In the genomic region with DNA sequence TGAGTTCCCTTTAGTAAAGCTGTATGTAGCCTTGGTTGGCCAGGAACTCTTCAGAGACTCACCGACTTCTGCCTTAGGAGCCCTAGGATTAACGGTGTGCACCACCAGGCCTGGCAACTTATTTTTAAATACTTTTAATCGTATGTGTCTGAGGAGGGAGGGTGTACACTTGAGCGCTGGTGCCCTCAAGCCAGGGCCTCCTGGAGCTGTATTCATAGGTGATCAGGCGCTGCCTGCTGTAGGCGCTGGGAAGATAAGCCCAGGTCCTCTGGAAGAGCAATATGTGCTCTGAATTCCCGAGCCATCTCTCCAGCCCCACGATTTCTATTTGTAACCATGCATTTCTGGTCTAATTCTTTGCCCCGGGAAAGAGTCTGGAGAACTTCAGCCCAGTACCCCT, we compare ENCODE assay signal across 12 mouse cellular contexts. TPM values are rescaled to one million over a fixed set of nuclear protein-coding genes. Genes with fewer than 3 reads are reported as not detected.
DNase-seq lines count a peak whose midpoint lies in the region; ATAC-seq lines count a peak whose summit lies in the region.
"Had no signal": no experiment of that assay in that cellular context is flagged by ENCODE, and none has a peak within 500 bp of the region (broad histone marks: within the 10 kb centered on the region; RNA-seq: fewer than 3 reads in every experiment).

No protein-coding gene starts in this region.

- ATAC-seq in forebrain, embryonic 12.5 days (ENCODE audit: low FRiP score) = no peak
- no peak for ATAC-seq in forebrain, embryonic 13.5 days
- no peak for ATAC-seq in kidney, embryonic 14.5 days (ENCODE audit: low FRiP score, low TSS enrichment)
- ATAC-seq in erythroblast, adult 5-6 weeks (replicated peaks; ENCODE audit: low FRiP score, poor library complexity, severe bottlenecking) = peak; percentile 68
- ATAC-seq in liver, embryonic 16.5 days (ENCODE audit: low read depth) = peak; percentile 60
- ATAC-seq: Patski had no signal

- 0 out of 2 replicates have a peak overlapping the region, but pooled peaks have one; percentile 8 for H3K27ac ChIP-seq in forebrain, embryonic 12.5 days
- H3K27ac ChIP-seq in forebrain, embryonic 13.5 days = no peak overlapping the region
- H3K27ac ChIP-seq in kidney, embryonic 14.5 days (ENCODE audit: low read depth, low read length) = peak overlapping the region; percentile 56; the same call in 1 of the 2 replicates
- H3K27ac ChIP-seq in liver, embryonic 16.5 days (ENCODE audit: low read length) = peak overlapping the region; percentile 68

- no peak overlapping the region for H3K9ac ChIP-seq in forebrain, embryonic 12.5 days
- no peak overlapping the region for H3K9ac ChIP-seq in forebrain, embryonic 13.5 days
- no peak overlapping the region for H3K9ac ChIP-seq in kidney, embryonic 14.5 days (ENCODE audit: low read depth, low read length)
- peak overlapping the region; percentile 46; the same call in 1 of the 2 replicates for H3K9ac ChIP-seq in liver, embryonic 16.5 days (ENCODE audit: low read depth, low read length)

- H3K36me3 ChIP-seq in forebrain, embryonic 12.5 days (replicated peaks) = peaks cover 84% of the 10 kb centered on the region
- peaks cover 90% of the 10 kb centered on the region for H3K36me3 ChIP-seq in forebrain, embryonic 13.5 days (ENCODE audit: poor library complexity, severe bottlenecking)
- H3K36me3 ChIP-seq in kidney, embryonic 14.5 days (ENCODE audit: control insufficient read depth, insufficient read depth, low read length) = peaks cover 68% of the 10 kb centered on the region
- H3K36me3 ChIP-seq in liver, embryonic 16.5 days (ENCODE audit: control insufficient read depth, insufficient read depth) = peaks cover 23% of the 10 kb centered on the region

- H3K9me3 ChIP-seq in forebrain, embryonic 12.5 days = no peaks in the 10 kb centered on the region
- no peaks in the 10 kb centered on the region for H3K9me3 ChIP-seq in forebrain, embryonic 13.5 days (replicated peaks)
- H3K9me3 ChIP-seq in kidney, embryonic 14.5 days (ENCODE audit: control insufficient read depth, low read length) = no peaks in the 10 kb centered on the region
- no peaks in the 10 kb centered on the region for H3K9me3 ChIP-seq in liver, embryonic 16.5 days (replicated peaks; ENCODE audit: control insufficient read depth, low read length)

- WGBS in forebrain, embryonic 12.5 days = 54% methylated on average over 9 of the region's 9 CpGs
- WGBS in forebrain, embryonic 13.5 days = 54% methylated on average over 9 of the region's 9 CpGs
- 60% methylated on average over 9 of the region's 9 CpGs for WGBS in kidney, embryonic 14.5 days
- 21% methylated on average over 9 of the region's 9 CpGs for WGBS in liver, embryonic 16.5 days (ENCODE audit: insufficient replicate concordance)

- H3K27me3 ChIP-seq in forebrain, embryonic 12.5 days = no peaks in the 10 kb centered on the region
- no peaks in the 10 kb centered on the region for H3K27me3 ChIP-seq in forebrain, embryonic 13.5 days
- H3K27me3 ChIP-seq in kidney, embryonic 14.5 days (ENCODE audit: control insufficient read depth, insufficient read depth, low read length) = no peaks in the 10 kb centered on the region
- no peaks in the 10 kb centered on the region for H3K27me3 ChIP-seq in liver, embryonic 16.5 days (ENCODE audit: control insufficient read depth, insufficient read depth, low read depth, low read length)
- H3K27me3 ChIP-seq: Patski had no signal

- H3K4me1 ChIP-seq in forebrain, embryonic 12.5 days = peaks cover 15% of the 10 kb centered on the region
- H3K4me1 ChIP-seq in forebrain, embryonic 13.5 days = peaks cover 28% of the 10 kb centered on the region
- peaks cover 7% of the 10 kb centered on the region; the same call in 1 of the 2 replicates for H3K4me1 ChIP-seq in kidney, embryonic 14.5 days (ENCODE audit: control insufficient read depth, insufficient read depth, low read length)
- H3K4me1 ChIP-seq in liver, embryonic 16.5 days (ENCODE audit: control insufficient read depth, low read depth, low read length) = peaks cover 43% of the 10 kb centered on the region

- no peak for DNase-seq in kidney, postnatal 10 days
- DNase-seq in ovary, postnatal 10 days (ENCODE audit: low spot score) = no peak
- no peak for DNase-seq in urinary bladder, postnatal 14 days (ENCODE audit: low spot score)
- DNase-seq: gastrocnemius, postnatal 25 days had no signal

- H3K4me2 ChIP-seq in forebrain, embryonic 12.5 days = no peak overlapping the region
- no peak overlapping the region for H3K4me2 ChIP-seq in forebrain, embryonic 13.5 days
- H3K4me2 ChIP-seq in kidney, embryonic 14.5 days (replicated peaks; ENCODE audit: low read depth, low read length) = no peak overlapping the region
- peak overlapping the region; percentile 28 for H3K4me2 ChIP-seq in liver, embryonic 16.5 days (ENCODE audit: low read depth, low read length)

- no peak overlapping the region for H3K4me3 ChIP-seq in forebrain, embryonic 12.5 days (replicated peaks)
- no peak overlapping the region for H3K4me3 ChIP-seq in forebrain, embryonic 13.5 days
- no peak overlapping the region for H3K4me3 ChIP-seq in kidney, embryonic 14.5 days (ENCODE audit: low read length)
- H3K4me3 ChIP-seq in liver, embryonic 16.5 days (ENCODE audit: low read depth, low read length) = peak overlapping the region; percentile 14; the same call in 1 of the 2 replicates

RNA-seq across cellular contexts. Expression of a gene that starts 16.2 kb away (rescaled TPM):
- polyA plus RNA-seq in forebrain, embryonic 12.5 days (2016; fragmentation: Nextera tagmentation; extraction: Ambion mirVana) = 160 and 163 TPM in 2 replicates
- polyA plus RNA-seq in forebrain, embryonic 13.5 days (2015; fragmentation: Nextera tagmentation; extraction: Ambion mirVana) = 184 and 195 TPM in 2 replicates
- 128 and 143 TPM in 2 replicates for polyA plus RNA-seq in kidney, embryonic 14.5 days (2014; fragmentation: Nextera tagmentation; extraction: Ambion mirVana)
- total RNA-seq in erythroblast, adult 5-6 weeks (2015; ENCODE audit: low replicate concordance) = 16.7 and 24.8 TPM in 2 replicates
- total RNA-seq in erythroblast, adult 5-6 weeks (2017; ENCODE audit: low replicate concordance) = 2.4 and 10.7 TPM in 2 replicates
- 19.4 and 22.7 TPM in 2 replicates for polyA plus RNA-seq in liver, embryonic 16.5 days (2015; fragmentation: Nextera tagmentation; extraction: Ambion mirVana)

RNA-seq across cellular contexts. Expression of a gene that starts 31.7 kb away (rescaled TPM):
- 43.0 and 50.4 TPM in 2 replicates for polyA plus RNA-seq in forebrain, embryonic 12.5 days (2016; fragmentation: Nextera tagmentation; extraction: Ambion mirVana)
- polyA plus RNA-seq in forebrain, embryonic 13.5 days (2015; fragmentation: Nextera tagmentation; extraction: Ambion mirVana) = 41.2 and 45.3 TPM in 2 replicates
- 32.8 and 41.7 TPM in 2 replicates for polyA plus RNA-seq in kidney, embryonic 14.5 days (2014; fragmentation: Nextera tagmentation; extraction: Ambion mirVana)
- 21.3 and 70.1 TPM in 2 replicates for total RNA-seq in erythroblast, adult 5-6 weeks (2015; ENCODE audit: low replicate concordance)
- 20.7 and 57.7 TPM in 2 replicates for total RNA-seq in erythroblast, adult 5-6 weeks (2017; ENCODE audit: low replicate concordance)
- 15.4 and 16.1 TPM in 2 replicates for polyA plus RNA-seq in liver, embryonic 16.5 days (2015; fragmentation: Nextera tagmentation; extraction: Ambion mirVana)

RNA-seq across cellular contexts. Expression of a gene that starts 32.6 kb away (rescaled TPM):
- polyA plus RNA-seq in forebrain, embryonic 12.5 days (2016; fragmentation: Nextera tagmentation; extraction: Ambion mirVana) = 60.4 and 61.1 TPM in 2 replicates
- polyA plus RNA-seq in forebrain, embryonic 13.5 days (2015; fragmentation: Nextera tagmentation; extraction: Ambion mirVana) = 26.8 and 30.0 TPM in 2 replicates
- polyA plus RNA-seq in kidney, embryonic 14.5 days (2014; fragmentation: Nextera tagmentation; extraction: Ambion mirVana) = 37.0 and 67.9 TPM in 2 replicates
- total RNA-seq in erythroblast, adult 5-6 weeks (2015; ENCODE audit: low replicate concordance) = 81.3 and 90.3 TPM in 2 replicates
- total RNA-seq in erythroblast, adult 5-6 weeks (2017; ENCODE audit: low replicate concordance) = 83.4 and 98.1 TPM in 2 replicates
- 10.0 and 11.8 TPM in 2 replicates for polyA plus RNA-seq in liver, embryonic 16.5 days (2015; fragmentation: Nextera tagmentation; extraction: Ambion mirVana)

RNA-seq across cellular contexts. Expression of a gene that starts 46.4 kb away (rescaled TPM):
- not detected in 2 replicates for polyA plus RNA-seq in forebrain, embryonic 12.5 days (2016; fragmentation: Nextera tagmentation; extraction: Ambion mirVana)
- not detected in 2 replicates for polyA plus RNA-seq in forebrain, embryonic 13.5 days (2015; fragmentation: Nextera tagmentation; extraction: Ambion mirVana)
- not detected in 2 replicates for polyA plus RNA-seq in kidney, embryonic 14.5 days (2014; fragmentation: Nextera tagmentation; extraction: Ambion mirVana)
- total RNA-seq in erythroblast, adult 5-6 weeks (2015; ENCODE audit: low replicate concordance) = not detected in 2 replicates
- total RNA-seq in erythroblast, adult 5-6 weeks (2017; ENCODE audit: low replicate concordance) = not detected in 2 replicates
- polyA plus RNA-seq in liver, embryonic 16.5 days (2015; fragmentation: Nextera tagmentation; extraction: Ambion mirVana) = not detected in 2 replicates
- total RNA-seq: gastrocnemius, postnatal 25 days; layer of hippocampus, postnatal 10 days had no signal

RNA-seq across cellular contexts. Expression of a gene that starts 51.4 kb away (rescaled TPM):
- polyA plus RNA-seq in forebrain, embryonic 12.5 days (2016; fragmentation: Nextera tagmentation; extraction: Ambion mirVana) = 0.54 and 0.61 TPM in 2 replicates
- polyA plus RNA-seq in forebrain, embryonic 13.5 days (2015; fragmentation: Nextera tagmentation; extraction: Ambion mirVana) = 0.76 and 0.87 TPM in 2 replicates
- polyA plus RNA-seq in kidney, embryonic 14.5 days (2014; fragmentation: Nextera tagmentation; extraction: Ambion mirVana) = not detected in 2 replicates
- not detected in 2 replicates for total RNA-seq in erythroblast, adult 5-6 weeks (2015; ENCODE audit: low replicate concordance)
- total RNA-seq in erythroblast, adult 5-6 weeks (2017; ENCODE audit: low replicate concordance) = not detected in 2 replicates
- polyA plus RNA-seq in liver, embryonic 16.5 days (2015; fragmentation: Nextera tagmentation; extraction: Ambion mirVana) = 0.02 TPM in 1 of 2 replicates, not detected in the other
- total RNA-seq: gastrocnemius, postnatal 25 days; monocyte, adult 5-6 weeks had no signal
- polyA plus RNA-seq: Patski had no signal

Comparison
In these comparisons a context has a peak if more than half of its experiments do, and no peak if none do; other contexts are left out.
1. ATAC-seq: peak in erythroblast, adult 5-6 weeks (single experiment) and liver, embryonic 16.5 days (single experiment); none in forebrain, embryonic 12.5 days (single experiment), forebrain, embryonic 13.5 days (single experiment) and kidney, embryonic 14.5 days (single experiment).